Mouse (Mus musculus) 3T3-L1 (cell line): Measurements from ENCODE around the gene Ip6k1.

Experiments
- DNase-seq: peaks from one replicate; pipeline ENCODE4 v3.0.0-alpha.2; 2015; ENCODE audit warnings: low read depth, low spot score

Ip6k1 gene

DNA sequence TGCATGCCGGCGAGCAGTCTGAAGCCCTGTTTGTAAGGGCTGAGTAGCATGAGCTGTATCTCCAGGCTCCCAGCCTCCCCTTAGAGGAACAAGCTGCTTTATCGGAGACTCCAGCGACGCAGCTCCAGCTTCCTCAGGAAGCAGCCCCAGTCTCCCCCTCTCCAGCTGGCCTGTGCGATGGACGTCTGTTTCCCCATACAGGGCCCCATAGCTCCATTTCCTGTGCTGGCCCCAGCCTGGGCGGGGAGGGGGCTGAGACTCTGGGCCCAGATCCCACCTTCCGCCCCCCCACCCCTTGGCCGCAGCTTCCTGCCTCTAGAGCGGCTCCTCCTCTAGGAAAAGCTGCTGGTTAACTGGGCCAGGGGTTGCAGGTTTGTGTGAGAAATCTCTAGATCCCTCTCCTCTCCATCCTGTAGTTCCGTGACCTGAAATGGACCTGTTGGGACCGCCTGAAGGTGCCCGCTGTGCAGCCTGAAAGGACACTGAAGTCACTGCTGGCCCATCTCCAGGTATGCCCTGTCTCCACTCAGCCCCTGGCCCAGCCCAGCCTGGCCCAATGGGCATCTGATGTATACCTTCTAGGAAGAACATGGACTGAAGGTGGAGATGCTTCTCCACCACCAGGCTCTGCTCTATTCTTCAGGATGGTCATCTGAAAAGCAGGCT, 19.5 kb upstream of the Ip6k1 start, which contains the start of gene Gm20661:
Gene Gm20661 (plus strand): TSS at position 378 of the 666 bp plus-strand sequence.
- DNase-seq: peak; percentile 60

- DNase-seq: peak; percentile 87
These were observed 18.8 kb upstream of the Ip6k1 start for GRCm38 (mm10) chr9:107983421-107983890.

GRCm38 (mm10) chr9:107984052-107984753, 18.1 kb upstream of the Ip6k1 start:
- DNase-seq: peak; percentile 27

DNA sequence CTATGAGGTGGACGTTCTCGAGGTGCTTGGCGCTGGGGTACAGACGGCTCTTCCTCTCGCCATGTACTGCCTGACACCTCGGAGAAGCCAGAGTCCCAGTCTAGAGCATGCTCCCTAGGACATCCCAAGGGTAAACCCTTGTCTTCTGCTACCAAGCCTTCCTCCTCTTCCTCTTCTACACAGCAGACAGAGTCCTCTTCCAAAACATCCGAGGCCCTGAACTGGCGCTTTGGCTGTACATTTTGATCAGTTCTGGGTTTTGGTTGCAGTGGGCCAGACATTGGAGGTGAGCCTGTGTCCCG, 17.6 kb upstream of the Ip6k1 start:
- no peak for DNase-seq

- DNase-seq: peak; percentile 83
These were observed 16.9 kb upstream of the Ip6k1 start, which contains the start of gene Inka1 for GRCm38 (mm10) chr9:107985131-107986119. Inka1 (minus strand) TSS chr9:107985879.

GRCm38 (mm10) chr9:107986376-107986775, 15.9 kb upstream of the Ip6k1 start:
- peak; percentile 93 for DNase-seq

DNA sequence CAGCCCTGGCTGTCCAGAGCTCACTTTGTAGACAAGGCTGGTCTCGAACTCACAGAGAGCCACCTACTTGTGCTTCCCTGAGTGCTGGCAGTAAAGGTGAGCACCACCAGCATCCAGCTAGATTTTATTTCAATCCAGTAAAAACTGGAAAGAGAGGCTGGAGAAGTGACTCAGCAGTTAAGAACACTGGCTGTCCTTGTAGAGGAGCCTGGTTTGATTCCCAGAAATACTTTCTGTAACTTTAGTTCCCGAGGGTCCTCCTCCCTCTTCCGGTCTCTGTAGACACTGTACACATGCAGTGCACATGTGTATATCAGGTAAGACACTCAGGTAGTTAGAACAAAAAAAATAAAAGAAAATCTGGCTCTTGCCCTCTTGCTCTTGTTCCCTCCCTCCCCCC, 14.4 kb upstream of the Ip6k1 start:
- peak; percentile 75 for DNase-seq

DNA sequence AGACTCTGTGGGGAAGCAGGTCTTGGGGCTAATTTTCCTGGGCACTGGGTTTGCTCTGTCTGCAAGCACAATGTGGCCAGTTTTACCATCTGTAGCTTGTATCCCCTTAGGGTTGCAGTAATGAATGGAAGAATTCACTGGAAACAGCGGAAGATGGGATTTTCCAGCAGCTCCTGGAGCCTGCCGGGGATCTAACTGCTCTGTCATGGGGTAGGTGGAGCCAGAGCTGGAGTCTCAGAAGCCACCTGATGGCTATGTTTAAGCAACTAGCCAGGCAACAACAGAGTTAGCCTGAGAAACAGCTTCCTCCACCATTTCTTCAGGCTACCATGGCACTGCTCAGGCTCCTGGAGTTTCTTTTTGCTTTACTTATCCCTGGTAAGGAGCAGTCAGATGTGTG, 10.1 kb upstream of the Ip6k1 start, which contains the start of gene Cdhr4:
Gene Cdhr4 (plus strand): TSS at position 301 of the 400 bp plus-strand sequence.
- DNase-seq: no peak

DNA sequence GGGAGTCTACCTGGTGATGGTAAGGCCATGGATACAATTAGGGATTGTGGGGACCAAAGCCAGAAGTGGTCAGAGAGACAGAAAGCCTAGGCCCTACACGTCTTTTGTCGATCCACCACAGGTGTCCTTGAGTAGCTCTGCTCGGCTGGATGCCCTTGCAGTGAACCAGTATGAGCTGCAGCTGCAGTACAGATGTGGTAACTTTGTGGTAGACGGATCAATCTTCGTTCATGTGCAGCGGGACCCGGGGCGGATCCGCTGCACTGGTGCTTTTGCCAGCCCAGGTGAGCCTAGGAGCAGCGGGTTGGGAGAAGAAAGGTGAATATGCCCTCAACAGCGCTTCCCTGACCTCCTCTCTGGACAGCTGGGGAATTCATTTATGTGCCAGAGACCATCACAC, 9.3 kb upstream of the Ip6k1 start:
- no peak for DNase-seq

- no peak for DNase-seq
These were observed 7.8 kb upstream of the Ip6k1 start for GRCm38 (mm10) chr9:107994464-107994863.

DNA sequence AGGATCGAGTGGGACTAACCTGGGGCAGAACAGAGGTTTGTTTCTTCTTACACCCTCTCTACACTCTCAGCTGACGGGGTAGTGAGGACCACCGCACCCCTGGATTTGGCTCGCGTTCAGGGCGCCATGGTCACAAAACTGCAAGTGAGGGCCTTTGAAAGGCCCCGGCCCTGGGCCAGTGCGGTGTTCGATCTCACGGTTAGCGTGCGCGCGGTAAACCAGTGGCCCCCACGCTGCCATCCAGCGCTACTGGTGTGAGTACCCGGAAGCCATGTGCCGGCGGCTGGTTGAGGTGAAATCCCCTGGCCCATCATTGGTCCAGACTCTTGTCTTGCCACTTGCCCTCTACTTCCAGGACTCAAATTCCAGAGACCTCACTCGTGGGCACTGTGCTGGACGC, 6.8 kb upstream of the Ip6k1 start:
- DNase-seq: no peak

DNA sequence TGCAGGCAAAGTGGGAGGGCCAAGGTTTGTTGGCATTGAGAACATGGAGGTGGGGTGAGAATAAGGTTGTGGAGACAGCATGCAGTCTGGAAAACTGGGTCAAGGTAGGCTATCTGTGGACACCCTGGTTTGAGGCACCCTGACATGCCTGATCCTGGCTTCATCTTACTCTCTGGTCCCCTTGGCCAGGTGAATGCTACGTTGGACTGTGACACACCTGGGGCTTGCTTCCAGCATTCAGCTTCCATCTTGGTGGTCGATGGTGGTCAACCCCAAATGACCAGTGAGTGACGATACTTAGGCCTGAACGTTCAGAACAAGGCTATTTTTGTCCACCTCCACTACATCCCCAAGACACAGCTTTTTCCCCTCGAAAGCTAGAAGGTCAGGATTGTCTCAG, 6.3 kb upstream of the Ip6k1 start, which contains the start of gene Gm20662:
Gene Gm20662 (plus strand): TSS at position 301 of the 400 bp plus-strand sequence.
- DNase-seq: no peak

DNA sequence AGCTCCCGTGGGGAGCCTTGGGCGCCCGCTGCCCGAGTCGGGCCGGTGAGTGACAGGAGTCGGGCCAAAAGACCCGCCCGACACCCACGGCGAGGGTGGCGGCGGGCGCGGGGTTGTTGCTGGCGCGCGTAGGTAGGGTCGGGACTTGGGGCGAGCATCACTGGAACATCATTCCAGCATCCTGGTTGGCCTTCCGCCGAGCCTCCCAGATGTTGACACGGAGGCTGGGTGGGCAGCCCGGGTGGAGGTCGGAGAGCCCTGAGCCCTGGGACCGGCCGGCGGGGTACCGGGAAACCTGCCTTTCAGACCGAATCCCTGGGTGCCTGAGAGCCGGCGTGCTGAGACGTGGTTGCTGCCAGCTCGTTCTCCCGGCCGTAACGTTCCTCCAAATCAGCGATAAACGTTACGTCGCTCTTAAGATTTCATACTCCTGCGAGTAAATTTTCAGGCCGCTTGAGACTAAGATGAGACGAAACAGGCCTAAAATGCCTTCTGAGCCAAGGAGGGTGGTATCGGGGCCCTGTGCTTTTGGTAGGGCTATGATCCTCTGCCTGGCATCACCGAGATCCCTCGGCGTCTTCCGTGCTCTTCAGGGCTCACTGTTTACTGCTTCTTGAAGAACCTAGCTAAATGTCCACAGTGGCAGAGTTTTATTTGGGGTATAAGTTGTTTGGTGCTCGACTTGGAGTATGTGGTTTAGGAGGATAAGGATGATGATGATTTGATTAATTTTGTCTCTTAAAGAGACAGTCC, 653 bp downstream of the Ip6k1 start:
- DNase-seq: peak; percentile 49

DNA sequence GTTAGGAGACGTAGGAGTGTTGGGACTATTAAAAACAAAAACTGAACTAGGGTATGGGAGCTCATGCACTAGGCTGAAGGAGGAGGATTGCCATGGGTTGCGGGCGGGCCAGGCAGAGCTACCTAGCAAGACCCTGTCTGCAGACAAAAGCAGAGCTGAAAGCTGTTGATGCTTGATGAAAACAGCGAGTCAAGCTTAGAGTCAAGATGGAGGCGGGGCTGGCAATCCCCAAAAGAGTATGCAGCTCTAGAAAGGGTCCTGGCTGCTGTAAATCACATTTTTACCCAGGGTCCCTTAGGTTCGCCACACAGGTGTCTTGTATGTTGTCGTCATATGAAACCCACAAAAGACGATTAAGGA, 1.2 kb downstream of the Ip6k1 start:
- peak; percentile 42 for DNase-seq

GRCm38 (mm10) chr9:108008041-108008440, 5.7 kb downstream of the Ip6k1 start:
- DNase-seq: no peak

GRCm38 (mm10) chr9:108010385-108010784, 8.1 kb downstream of the Ip6k1 start:
- DNase-seq: peak; percentile 42

DNA sequence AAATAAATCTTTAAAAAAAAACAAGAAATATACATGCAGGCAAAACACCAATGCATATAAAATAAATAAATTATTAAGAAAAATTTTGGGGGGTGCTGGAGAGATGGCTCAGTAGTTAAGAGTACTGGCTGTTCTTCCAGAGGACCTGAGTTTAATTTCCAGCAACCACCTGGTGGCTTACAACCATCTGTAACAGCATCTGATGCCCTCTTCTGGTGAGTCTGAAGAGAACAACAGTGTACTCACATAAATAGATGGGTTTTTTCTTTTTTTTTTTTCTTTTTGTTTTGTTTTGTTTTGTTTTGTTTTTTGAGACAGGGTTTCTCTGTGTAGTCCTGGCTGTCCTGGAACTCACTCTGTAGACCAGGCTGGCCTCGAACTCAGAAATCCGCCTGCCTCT, 11.3 kb downstream of the Ip6k1 start:
- DNase-seq: peak; percentile 21

DNA sequence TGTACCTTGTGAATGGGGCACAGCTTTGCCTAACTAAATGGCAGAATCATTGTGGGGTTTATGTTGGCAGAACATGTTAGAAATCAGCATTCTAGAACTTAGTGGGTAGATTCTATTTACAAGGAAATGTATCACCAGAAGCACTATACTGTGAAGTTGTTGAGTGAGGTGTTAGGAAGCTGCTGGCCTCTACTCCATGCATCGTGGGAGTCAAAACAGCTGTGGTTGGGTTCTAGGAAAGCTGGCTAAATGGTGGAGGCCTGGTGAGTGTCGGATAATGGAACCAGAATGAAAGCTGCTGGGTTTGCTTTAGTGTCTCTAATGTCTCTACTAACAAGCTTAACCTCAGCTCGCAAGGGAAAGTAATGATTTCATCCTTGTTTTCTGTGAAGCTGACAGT, 14.8 kb downstream of the Ip6k1 start:
- DNase-seq: no peak

- DNase-seq: no peak
These were observed 18.4 kb downstream of the Ip6k1 start for GRCm38 (mm10) chr9:108020741-108021140.

GRCm38 (mm10) chr9:108023216-108023615, 20.9 kb downstream of the Ip6k1 start:
- DNase-seq: no peak

- peak; percentile 25 for DNase-seq
These were observed 24.3 kb downstream of the Ip6k1 start for GRCm38 (mm10) chr9:108026584-108026983.
